Mouse (Mus musculus) megakaryocyte-erythroid progenitor cell, adult 5-6 weeks (primary cell): Measurements from ENCODE around the gene Rfx8. TPM values are rescaled to one million over a fixed set of nuclear protein-coding genes. Genes with fewer than 3 reads are reported as not detected.
A peak's percentile ranks its signal among the peaks of the same experiment; 100 is the strongest.

Experiments used
- ATAC-seq: replicated peaks from 2 replicates; pipeline ENCODE4 v1.8.0; 2016; ENCODE audit warnings: mild to moderate bottlenecking, inconsistent platforms; ENCODE audit not compliant: severe bottlenecking, poor library complexity, low FRiP score, low TSS enrichment
- total RNA-seq, 2 experiments: library from RNA; stranded (forward) in 1 of 2; stranded (reverse) in 1 of 2; fragments of 200-1000, 215-1000 nt in 1 of 2; fragments of >200 nt in 1 of 2; fragmentation: Nextera tagmentation in 1 of 2; gene quantifications; 2 replicates each; pipeline ENCODE4 v1.2.3; 2014 to 2017

Rfx8 gene
- total RNA-seq, 2 experiments from 2014 or later, result not detected

GRCm38 (mm10) chr1:39701274-39701602, 19.6 kb downstream of the Rfx8 start:
- ATAC-seq, result no peak

- ATAC-seq, result no peak
Observed at GRCm38 (mm10) chr1:39700599-39701273, 20.1 kb downstream of the Rfx8 start.

GRCm38 (mm10) chr1:39698456-39698855, 22.3 kb downstream of the Rfx8 start:
- no peak for ATAC-seq

DNA sequence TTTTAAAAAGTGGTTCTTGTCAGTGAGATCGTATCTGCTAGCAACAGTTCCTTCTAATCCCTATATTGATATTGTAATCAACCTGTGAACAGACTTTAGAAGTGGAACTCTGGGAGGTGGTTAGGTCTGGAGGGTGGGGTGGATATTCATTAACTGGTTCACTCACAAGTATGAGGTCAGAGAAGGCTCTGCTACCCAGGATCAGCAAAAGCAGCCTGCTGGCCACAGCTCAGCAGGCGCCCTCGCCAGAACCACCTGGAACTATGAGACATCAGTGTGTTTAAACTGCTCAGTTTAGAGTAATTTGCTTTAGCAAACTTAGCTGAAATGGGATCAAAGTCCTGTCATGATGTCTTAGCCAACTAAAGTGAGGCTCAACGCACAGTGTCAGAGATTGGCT, 25.6 kb downstream of the Rfx8 start:
- no peak for ATAC-seq

DNA sequence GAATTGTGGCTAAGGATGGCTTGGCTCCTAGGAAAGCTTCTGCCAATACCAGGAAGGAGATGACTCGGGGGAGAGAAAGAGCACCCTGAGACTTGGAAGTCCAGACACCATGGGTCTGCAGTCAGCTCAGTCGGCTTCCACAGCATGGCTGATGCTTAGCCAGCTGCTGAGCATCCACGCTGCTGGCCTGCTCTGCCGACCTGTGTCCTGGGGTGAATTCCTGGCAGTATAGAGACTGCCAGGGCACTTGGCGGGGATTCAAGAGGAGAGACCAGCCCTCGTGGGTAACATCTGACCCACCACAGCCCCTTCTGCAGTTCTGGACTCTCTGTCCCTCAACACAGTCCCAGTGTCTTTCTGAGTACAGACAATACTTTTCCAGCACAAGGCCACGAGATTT, 26.0 kb downstream of the Rfx8 start:
- no peak for ATAC-seq

DNA sequence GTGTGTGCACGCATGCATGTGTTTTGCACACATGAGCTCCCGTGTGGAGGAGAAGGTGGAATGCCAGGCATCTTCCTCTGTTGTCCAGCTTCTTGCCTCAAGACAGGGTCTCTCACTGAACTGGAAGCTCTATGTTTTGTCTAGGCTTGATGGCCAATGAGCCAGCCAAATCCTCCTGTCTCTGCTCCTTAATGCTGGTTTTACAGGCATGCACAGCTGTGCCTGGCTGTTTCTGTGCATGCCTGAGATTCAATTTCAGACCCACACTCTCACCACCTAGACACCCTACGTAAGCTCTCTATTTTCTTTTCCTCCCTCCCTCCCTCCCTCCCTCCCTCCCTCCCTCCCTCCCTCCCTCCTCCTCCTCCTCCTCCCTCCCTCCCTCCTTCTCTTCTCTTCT, 28.8 kb downstream of the Rfx8 start:
- ATAC-seq, result no peak

- ATAC-seq, result no peak
Observed at GRCm38 (mm10) chr1:39691061-39691460, 29.7 kb downstream of the Rfx8 start.

GRCm38 (mm10) chr1:39688573-39688972, 32.2 kb downstream of the Rfx8 start:
- ATAC-seq, result no peak

DNA sequence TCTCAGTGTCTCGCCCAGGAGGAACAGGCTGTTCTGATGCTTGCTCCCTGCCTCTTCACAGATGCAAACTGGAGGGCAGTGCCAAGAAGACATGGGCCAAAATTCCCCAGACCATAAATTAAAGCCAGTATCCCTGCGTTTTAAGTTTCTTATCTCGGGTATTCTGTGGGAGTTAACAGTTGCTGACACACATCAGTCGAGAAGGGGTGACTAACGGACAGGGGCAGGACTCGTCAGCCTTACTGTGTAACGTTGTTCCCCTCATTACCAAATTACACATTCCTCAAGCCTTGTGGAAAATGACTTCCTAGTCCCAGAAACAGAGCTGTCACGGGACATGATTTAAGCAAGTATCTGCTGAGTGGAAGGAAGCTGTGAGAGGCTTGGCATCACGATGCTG, 33.5 kb downstream of the Rfx8 start:
- ATAC-seq, result no peak

DNA sequence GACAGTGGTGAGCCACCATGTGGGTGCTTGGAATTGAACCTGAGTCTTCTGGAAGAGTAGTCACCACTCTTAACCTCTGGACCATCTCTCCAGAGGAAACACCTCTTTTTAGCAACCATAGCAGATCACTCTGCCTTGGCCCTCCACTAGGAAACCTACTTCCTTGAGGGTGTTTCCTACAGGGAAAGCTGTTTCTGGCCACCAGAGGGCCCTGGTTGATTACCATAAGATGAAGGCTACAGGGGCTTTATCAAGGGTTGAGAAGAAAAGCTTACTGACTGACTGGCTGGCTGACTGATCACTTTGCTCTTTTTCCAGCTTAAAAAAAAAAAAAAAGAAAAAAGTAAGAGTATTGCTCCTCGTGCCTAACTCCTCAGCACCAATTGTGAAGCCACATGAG, 35.0 kb downstream of the Rfx8 start:
- peak; percentile 69 for ATAC-seq

DNA sequence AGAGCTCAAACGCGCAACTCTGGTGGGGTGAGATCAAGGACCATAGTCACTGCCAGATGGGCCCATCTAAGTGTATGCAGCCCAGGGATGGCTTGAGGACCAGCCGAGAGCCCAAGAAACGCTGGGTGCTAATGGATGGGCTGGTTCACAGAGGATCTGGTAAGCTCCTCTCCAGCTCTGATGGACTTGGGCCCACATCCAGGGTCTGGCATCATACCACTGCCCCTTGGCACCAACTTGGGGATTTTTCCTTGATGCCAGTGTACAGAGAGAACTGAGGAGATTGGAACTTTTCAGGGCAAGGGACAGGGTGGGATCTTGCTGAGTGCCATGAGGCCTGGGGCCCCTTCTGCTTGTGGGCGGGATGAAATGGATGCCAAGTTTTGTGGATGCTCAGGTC, 39.2 kb downstream of the Rfx8 start:
- ATAC-seq, result no peak

DNA sequence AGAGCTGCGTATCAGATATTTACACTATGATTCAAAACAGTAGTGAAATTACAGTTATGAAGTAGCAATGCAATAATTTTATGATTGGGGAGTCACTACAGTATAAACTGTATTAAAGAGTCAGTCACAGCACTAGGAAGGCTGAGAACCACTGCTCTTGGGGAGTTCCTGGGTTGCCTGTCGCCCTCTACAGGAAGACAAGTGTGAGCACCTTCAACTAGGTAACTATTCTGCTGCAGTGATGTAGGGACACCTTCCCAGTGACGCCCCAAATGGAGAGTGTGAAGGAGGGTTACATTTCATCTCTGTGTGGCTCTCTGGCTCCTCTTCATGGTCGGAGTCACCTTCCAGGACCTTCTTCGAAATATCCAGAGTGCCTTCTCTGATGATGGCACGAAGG, 40.3 kb downstream of the Rfx8 start:
- 0 out of 2 replicates have a peak, but pooled peaks have one; percentile 52 for ATAC-seq

DNA sequence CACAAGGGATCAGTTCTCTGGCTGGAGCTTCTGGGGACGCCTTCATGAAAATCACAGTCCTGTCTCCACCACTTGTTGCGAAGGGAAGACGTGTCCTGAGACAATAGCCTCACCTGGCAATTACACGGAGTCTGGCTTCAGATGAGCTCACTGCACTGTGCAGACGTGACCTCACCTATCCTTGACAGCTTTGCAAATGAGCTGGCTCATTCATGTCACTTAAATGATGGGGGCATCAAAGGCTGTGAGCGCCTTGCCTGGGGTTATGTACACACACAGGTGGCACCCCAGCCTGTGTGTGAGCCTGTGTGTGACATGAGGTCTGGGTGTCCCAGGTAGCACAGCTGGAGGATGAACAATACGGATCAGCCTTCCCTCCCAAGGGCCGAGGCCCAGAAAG, 41.9 kb downstream of the Rfx8 start:
- ATAC-seq, result no peak

- no peak for ATAC-seq
Observed at GRCm38 (mm10) chr1:39676221-39676876, 44.4 kb downstream of the Rfx8 start.

- ATAC-seq, result no peak
Observed at GRCm38 (mm10) chr1:39672362-39673105, 48.3 kb downstream of the Rfx8 start.

DNA sequence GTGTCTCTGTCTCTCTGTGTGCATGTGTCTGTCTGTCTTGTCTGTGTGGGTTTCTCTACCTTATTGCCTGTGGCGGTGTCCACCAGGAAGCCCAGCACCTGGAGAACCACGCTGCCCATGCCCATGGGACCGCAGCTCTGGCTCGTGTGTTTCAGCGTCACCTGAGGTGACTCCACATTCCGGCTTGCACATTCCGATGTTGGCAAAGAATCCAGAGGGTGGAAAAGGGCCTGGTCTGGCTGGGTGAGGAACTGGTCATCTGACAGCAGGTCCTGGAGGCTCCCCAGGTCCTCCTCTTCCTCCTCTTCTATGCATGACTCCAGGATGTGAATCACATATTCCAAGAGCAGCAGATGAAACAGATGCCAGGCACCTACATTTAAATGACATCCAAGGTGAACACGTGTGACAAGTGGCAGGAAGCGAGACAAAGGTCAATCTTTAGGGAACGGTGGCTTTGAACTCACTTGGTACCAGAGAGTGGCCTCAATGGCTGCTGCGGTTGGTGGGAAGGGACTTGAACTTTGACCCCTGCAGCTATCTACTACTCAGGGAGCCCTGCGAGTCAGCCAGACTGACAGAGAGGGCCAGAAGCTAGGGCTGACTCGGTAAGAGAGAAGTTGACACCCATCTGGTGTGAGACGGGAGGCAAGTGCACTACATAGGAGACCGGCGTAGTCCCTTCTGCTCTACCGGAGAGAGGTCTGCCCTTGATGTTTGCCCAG, 50.4 kb downstream of the Rfx8 start:
- ATAC-seq, result no peak

DNA sequence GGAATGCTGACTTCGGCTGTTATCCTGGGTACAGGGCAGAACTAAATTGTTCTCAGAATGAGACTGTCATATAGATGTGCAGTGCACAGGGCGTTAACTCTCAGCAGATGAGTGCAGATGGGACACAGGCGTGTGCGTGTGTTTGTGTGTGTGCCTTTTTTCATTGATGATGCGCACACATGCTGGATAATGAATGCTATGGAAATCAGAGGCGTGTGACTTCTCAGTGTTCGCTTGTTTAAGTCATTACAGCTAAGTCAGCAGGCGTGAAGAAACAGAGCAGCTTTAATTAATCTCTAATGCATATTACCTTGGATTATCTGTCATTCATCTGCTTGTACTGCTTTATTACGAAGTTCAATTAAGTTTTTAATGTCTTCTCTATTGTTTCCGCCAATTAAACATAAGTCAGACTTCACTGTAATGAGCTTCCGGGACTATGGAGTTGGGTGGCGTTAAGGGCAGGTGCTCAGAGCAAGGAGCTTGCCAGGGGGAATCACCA, 54.0 kb downstream of the Rfx8 start:
- no peak for ATAC-seq

DNA sequence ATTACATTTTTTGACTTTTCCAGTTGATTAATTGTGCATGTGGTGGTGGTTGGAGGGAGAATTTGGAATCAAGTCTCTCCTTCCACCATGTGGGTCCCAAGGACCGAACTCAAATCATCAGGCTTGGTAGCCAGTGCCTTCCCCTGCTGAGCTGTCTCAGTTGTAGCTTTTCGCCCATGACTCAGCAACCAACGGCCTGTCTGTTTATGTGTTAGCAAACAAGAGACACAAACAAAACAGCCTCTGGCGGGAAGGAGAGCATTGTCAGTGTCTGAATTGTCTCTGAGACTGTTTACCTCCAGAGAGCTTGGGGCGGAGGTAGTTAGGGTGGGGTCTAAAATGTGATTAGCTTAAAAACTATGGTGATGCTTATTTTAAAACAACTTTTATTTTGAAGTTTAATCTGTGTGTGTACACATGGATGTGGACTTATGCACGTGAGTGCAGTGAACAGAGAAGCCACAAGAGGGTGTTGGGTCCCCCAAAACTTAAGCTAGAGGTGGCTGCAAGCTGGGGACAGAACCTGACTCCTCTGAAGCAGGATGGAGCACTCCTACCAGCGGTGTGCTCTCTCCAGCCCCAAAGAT, 56.7 kb downstream of the Rfx8 start:
- ATAC-seq, result no peak

DNA sequence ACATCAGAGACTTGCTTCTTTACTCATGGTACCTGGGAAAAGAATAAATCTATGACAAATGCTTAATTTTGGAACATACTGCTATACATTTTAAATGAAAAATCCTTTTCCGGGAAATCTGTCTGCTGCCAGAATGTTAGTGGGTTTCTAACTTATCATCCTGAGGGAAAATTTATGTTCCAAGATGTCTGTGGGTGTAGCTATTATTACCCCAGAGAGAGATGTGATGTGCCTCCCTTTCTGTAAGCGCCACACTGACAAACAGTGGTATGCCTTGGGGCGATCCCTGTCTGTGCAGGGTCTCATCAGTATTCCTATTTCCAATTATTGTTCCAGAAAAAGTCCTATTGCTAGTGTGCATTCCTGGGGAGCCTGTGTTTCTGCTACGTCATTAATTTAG, 57.7 kb downstream of the Rfx8 start:
- no peak for ATAC-seq
